Mouse (Mus musculus): ENCODE results near the gene Pla2g1b. TPM values are rescaled to one million over a fixed set of nuclear protein-coding genes. Genes with fewer than 3 reads are reported as not detected.
"Not testable (repeated sequence)": the region's sequence is repeated elsewhere in the genome, so short reads cannot be mapped to it uniquely, and the experiment has no call there.

Gene Pla2g1b
- polyA plus RNA-seq, 1 experiment from 2014 or later, result 15.4 TPM

GRCm38 (mm10) chr5:115512375-115512774, 46.3 kb downstream of the Pla2g1b start:
- Histone ChIP-seq H3K27me3 (replicated peaks) (no peaks in the 10 kb centered on the region), H3K9me3 (no peaks in the 10 kb centered on the region), H3K27ac (no peak overlapping the region), H3K36me3 (no peaks in the 10 kb centered on the region), H3K4me3 (replicated peaks) (no peak overlapping the region), H3K9ac (no peak overlapping the region), H3K4me2 (no peak overlapping the region), H3K4me1 (peaks cover 48% of the 10 kb centered on the region)
- no peak for ATAC-seq (ENCODE audit: insufficient read depth, low FRiP score, low read depth)
- WGBS, result 94% methylated on average over 7 of the region's 7 CpGs

GRCm38 (mm10) chr5:115513246-115513645, 47.2 kb downstream of the Pla2g1b start:
- no peaks in the 10 kb centered on the region for H3K36me3 ChIP-seq
- H3K4me2 ChIP-seq, result no peak overlapping the region
- H3K9me3 ChIP-seq, result no peaks in the 10 kb centered on the region
- H3K27me3 ChIP-seq (replicated peaks), result no peaks in the 10 kb centered on the region
- no peak overlapping the region for H3K4me3 ChIP-seq (replicated peaks)
- no peak overlapping the region for H3K9ac ChIP-seq
- peaks cover 40% of the 10 kb centered on the region for H3K4me1 ChIP-seq
- WGBS, result 94% methylated on average over 14 of the region's 14 CpGs
- no peak for ATAC-seq (ENCODE audit: insufficient read depth, low FRiP score, low read depth)
- H3K27ac ChIP-seq, result no peak overlapping the region

DNA sequence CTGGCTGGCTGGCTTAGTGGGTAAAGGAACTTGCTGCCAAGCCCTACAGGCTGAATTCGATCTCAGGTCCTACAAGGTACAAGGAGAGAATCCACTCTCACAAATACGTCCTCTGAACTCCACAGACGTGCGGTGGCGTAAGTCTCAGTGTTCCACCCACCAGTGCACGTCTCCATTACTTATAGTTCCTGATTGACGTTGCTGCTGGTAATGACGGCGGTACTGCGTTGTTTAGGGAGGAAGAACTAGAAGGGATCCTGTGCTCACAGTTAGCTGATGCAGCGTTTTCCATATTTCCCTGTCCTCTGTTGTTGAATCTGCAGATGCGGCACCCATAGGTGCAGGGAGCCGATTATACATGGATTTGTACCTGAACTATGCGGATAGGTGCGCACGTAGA, 47.7 kb downstream of the Pla2g1b start:
- Histone ChIP-seq H3K9ac (no peak overlapping the region), H3K27me3 (replicated peaks) (no peaks in the 10 kb centered on the region), H3K9me3 (no peaks in the 10 kb centered on the region), H3K4me3 (replicated peaks) (no peak overlapping the region), H3K4me2 (no peak overlapping the region), H3K27ac (0 out of 2 replicates have a peak overlapping the region, but pooled peaks have one; percentile 89), H3K36me3 (no peaks in the 10 kb centered on the region), H3K4me1 (peaks cover 35% of the 10 kb centered on the region)
- no peak for ATAC-seq (ENCODE audit: insufficient read depth, low FRiP score, low read depth)
- 90% methylated on average over 16 of the region's 16 CpGs for WGBS

DNA sequence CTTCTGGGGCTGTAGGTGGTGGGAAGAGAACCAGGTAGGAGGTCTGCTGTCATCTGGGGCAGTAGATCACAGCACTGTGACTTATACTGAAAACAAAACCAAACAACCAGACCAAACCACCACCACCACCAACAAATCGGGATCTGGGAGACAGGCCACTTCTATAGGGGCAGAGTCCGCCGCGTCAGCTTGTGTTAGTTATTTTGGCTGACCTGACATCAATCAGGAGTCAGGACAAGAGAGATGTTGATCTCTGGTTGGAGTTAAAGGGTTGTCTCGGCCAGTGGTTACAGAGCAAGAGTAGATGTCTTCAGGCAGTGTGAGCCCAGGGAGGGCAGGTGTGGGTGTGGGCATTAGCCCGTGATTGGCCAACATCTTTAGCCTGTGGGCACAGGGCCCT, 48.3 kb downstream of the Pla2g1b start:
- no peaks in the 10 kb centered on the region for H3K36me3 ChIP-seq
- no peak overlapping the region for H3K4me3 ChIP-seq (replicated peaks)
- no peaks in the 10 kb centered on the region for H3K9me3 ChIP-seq
- H3K27ac ChIP-seq, result peak overlapping the region; percentile 89
- 0 out of 2 replicates have a peak, but pooled peaks have one; percentile 3 for ATAC-seq (ENCODE audit: insufficient read depth, low FRiP score, low read depth)
- H3K27me3 ChIP-seq (replicated peaks), result no peaks in the 10 kb centered on the region
- WGBS, result 79% methylated on average over 6 of the region's 6 CpGs
- H3K9ac ChIP-seq, result no peak overlapping the region
- H3K4me1 ChIP-seq, result peaks cover 29% of the 10 kb centered on the region
- peak overlapping the region; percentile 36; the same call in 1 of the 2 replicates for H3K4me2 ChIP-seq

- WGBS, result 25% methylated on average over 20 of the region's 20 CpGs
- ATAC-seq (ENCODE audit: insufficient read depth, low FRiP score, low read depth), result peak; percentile 31; the same call in 1 of the 2 replicates
- Histone ChIP-seq H3K9me3 (no peaks in the 10 kb centered on the region), H3K27me3 (replicated peaks) (no peaks in the 10 kb centered on the region), H3K9ac (no peak overlapping the region; the same call in 1 of the 2 replicates), H3K4me1 (peaks cover 24% of the 10 kb centered on the region), H3K4me2 (peak overlapping the region; percentile 36), H3K4me3 (replicated peaks) (no peak overlapping the region; the same call in 1 of the 2 replicates), H3K27ac (peak overlapping the region; percentile 89), H3K36me3 (no peaks in the 10 kb centered on the region)
These were observed 49.0 kb downstream of the Pla2g1b start for GRCm38 (mm10) chr5:115514896-115515587.

DNA sequence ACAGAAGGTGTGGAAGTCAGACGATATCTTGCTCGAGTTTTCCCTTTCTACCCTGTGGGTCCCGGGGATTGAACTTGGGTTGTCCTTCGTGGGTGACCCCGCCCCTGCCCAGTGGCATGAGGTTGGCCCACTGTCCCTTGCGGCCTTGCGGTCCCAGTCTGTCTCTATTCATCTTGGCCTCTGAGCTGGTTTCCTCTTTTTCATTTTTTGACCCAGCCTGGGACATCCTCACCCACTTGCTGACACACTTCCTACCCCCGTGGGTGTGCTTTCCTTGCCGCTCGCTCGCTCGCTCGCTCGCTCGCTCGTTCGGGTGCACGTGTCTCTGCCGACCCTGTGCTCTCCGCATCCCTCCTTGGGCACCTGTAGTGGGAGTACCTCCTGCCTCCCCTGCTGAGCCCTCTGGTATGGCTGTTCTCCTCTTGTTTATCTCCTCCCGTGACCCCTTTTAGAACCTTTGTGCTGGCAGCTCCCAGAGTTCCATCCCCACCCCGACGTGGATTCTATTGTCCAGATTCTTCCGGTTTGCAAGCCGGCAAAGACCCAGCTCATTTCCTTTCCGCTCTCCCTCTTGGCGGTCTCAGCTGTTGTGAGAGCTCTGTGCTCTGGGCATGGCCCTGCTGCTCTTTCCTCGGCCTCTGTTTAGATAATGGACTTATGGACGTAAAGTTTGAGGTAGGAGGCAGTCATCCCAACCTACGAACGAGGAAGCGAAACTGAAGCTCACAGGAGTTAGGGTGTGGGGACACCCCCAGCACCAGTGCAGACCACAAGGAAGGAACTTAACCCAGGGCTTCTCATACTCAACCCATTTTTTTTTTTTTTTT, 50.2 kb downstream of the Pla2g1b start:
- H3K9ac ChIP-seq, result no peak overlapping the region
- no peak overlapping the region for H3K4me3 ChIP-seq (replicated peaks)
- H3K4me1 ChIP-seq, result peaks cover 33% of the 10 kb centered on the region
- WGBS, result 75% methylated on average over 32 of the region's 32 CpGs
- H3K9me3 ChIP-seq, result no peaks in the 10 kb centered on the region
- peak overlapping the region; percentile 36 for H3K4me2 ChIP-seq
- no peaks in the 10 kb centered on the region for H3K36me3 ChIP-seq
- no peaks in the 10 kb centered on the region for H3K27me3 ChIP-seq (replicated peaks)
- ATAC-seq (ENCODE audit: insufficient read depth, low FRiP score, low read depth), result no peak
- H3K27ac ChIP-seq, result peak overlapping the region; percentile 69

GRCm38 (mm10) chr5:115516908-115517307, 50.8 kb downstream of the Pla2g1b start:
- Histone ChIP-seq H3K36me3 (no peaks in the 10 kb centered on the region), H3K9ac (no peak overlapping the region), H3K4me3 (replicated peaks) (no peak overlapping the region), H3K27me3 (replicated peaks) (no peaks in the 10 kb centered on the region), H3K4me1 (peaks cover 39% of the 10 kb centered on the region), H3K9me3 (no peaks in the 10 kb centered on the region), H3K27ac (no peak overlapping the region), H3K4me2 (no peak overlapping the region)
- no peak for ATAC-seq (ENCODE audit: insufficient read depth, low FRiP score, low read depth)
- WGBS, result 88% methylated on average over 7 of the region's 7 CpGs

GRCm38 (mm10) chr5:115517501-115517900, 51.4 kb downstream of the Pla2g1b start:
- no peak overlapping the region for H3K4me2 ChIP-seq
- H3K9me3 ChIP-seq, result no peaks in the 10 kb centered on the region
- no peak overlapping the region for H3K27ac ChIP-seq
- WGBS, result 85% methylated on average over 9 of the region's 9 CpGs
- no peak overlapping the region for H3K4me3 ChIP-seq (replicated peaks)
- no peaks in the 10 kb centered on the region for H3K27me3 ChIP-seq (replicated peaks)
- no peaks in the 10 kb centered on the region for H3K36me3 ChIP-seq
- peaks cover 45% of the 10 kb centered on the region for H3K4me1 ChIP-seq
- no peak overlapping the region for H3K9ac ChIP-seq
- ATAC-seq (ENCODE audit: insufficient read depth, low FRiP score, low read depth), result no peak

DNA sequence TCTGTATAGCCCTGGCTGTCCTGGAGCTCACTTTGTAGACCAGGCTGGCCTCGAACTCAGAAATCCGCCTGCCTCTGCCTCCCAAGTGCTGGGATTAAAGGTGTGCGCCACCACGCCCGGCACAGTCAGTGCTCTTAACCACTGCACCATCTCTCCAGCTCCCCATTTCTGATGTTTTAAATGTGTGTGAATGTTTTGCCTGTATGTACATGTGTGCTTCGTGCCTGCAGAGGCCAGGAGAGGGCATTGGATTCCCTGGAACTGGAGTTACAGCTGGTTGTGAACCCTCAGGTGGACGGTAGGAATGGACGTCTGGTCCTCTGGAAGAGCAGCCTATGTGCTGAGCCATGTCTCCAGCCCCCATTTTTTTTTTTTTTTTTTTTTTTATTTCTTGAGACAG, 52.2 kb downstream of the Pla2g1b start:
- H3K9ac ChIP-seq; H3K36me3 ChIP-seq; H3K9me3 ChIP-seq; H3K27me3 ChIP-seq (replicated peaks); ATAC-seq (ENCODE audit: insufficient read depth, low FRiP score, low read depth); H3K27ac ChIP-seq; H3K4me2 ChIP-seq; H3K4me3 ChIP-seq (replicated peaks): not testable (repeated sequence)
- 96% methylated on average over 7 of the region's 8 CpGs for WGBS
- peaks cover 51% of the 10 kb centered on the region for H3K4me1 ChIP-seq

- ATAC-seq (ENCODE audit: insufficient read depth, low FRiP score, low read depth), result no peak
- Histone ChIP-seq H3K9me3 (no peaks in the 10 kb centered on the region), H3K4me3 (replicated peaks) (no peak overlapping the region), H3K4me1 (peaks cover 54% of the 10 kb centered on the region), H3K27ac (peak overlapping the region; percentile 79), H3K4me2 (peak overlapping the region; percentile 2; the same call in 1 of the 2 replicates), H3K9ac (no peak overlapping the region), H3K36me3 (no peaks in the 10 kb centered on the region), H3K27me3 (replicated peaks) (no peaks in the 10 kb centered on the region)
- 52% methylated on average over 21 of the region's 21 CpGs for WGBS
These were observed 54.3 kb downstream of the Pla2g1b start for GRCm38 (mm10) chr5:115520325-115520869.

DNA sequence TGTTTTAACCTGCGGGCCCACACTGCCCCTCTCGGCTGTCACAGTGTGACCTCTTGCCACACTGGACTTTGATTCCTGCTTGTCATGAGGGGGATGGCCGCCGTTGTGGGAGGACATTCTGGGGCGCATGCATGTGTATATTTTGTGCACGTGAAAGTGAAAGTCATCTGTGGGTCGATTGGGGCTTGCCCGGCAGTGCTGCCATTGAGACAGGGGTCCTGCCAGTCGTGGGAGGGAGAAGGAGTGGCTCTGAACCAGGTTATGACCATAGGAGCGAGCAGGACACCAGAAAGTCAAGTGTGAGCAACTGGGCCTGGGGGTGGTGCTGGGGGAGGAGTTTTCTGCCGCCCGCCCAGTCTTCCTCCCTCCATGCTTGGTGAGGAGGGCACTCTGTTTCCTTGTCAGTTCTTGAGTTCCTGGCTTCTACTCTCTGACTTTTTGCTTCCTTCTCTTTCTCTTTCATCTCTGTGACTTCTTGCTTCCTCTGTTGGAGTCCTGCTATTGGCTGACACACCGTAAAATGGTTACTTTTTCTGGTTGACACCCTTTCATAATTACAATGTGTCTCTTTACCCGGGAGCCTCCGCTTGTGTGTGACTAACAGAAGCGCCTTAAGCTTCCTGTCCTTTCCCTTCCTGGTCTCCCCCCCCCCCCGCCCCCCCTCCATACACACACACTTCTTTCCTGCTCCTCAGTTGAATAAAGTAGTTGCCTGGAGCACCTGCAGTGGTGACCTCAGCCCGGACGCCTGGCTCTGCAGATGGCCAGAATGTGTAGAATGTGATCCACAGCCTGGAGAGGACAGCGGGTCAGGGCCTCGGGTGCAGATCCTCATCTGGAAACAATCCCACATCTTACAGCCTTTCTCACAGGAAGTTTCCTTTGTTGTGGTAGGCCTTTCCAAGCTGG, 55.7 kb downstream of the Pla2g1b start:
- Histone ChIP-seq H3K4me1 (peaks cover 57% of the 10 kb centered on the region), H3K36me3 (no peaks in the 10 kb centered on the region), H3K9ac (no peak overlapping the region), H3K9me3 (no peaks in the 10 kb centered on the region), H3K4me2 (peak overlapping the region; percentile 36; the same call in 1 of the 2 replicates), H3K27ac (peak overlapping the region; percentile 79), H3K4me3 (replicated peaks) (no peak overlapping the region), H3K27me3 (replicated peaks) (no peaks in the 10 kb centered on the region)
- WGBS, result 47% methylated on average over 21 of the region's 21 CpGs
- ATAC-seq (ENCODE audit: insufficient read depth, low FRiP score, low read depth), result peak; percentile 19; the same call in 1 of the 2 replicates

All from stomach, embryonic 15.5 days (tissue).